Mouse (Mus musculus): ENCODE data around the gene Mtg2.

Gene Mtg2

DNA sequence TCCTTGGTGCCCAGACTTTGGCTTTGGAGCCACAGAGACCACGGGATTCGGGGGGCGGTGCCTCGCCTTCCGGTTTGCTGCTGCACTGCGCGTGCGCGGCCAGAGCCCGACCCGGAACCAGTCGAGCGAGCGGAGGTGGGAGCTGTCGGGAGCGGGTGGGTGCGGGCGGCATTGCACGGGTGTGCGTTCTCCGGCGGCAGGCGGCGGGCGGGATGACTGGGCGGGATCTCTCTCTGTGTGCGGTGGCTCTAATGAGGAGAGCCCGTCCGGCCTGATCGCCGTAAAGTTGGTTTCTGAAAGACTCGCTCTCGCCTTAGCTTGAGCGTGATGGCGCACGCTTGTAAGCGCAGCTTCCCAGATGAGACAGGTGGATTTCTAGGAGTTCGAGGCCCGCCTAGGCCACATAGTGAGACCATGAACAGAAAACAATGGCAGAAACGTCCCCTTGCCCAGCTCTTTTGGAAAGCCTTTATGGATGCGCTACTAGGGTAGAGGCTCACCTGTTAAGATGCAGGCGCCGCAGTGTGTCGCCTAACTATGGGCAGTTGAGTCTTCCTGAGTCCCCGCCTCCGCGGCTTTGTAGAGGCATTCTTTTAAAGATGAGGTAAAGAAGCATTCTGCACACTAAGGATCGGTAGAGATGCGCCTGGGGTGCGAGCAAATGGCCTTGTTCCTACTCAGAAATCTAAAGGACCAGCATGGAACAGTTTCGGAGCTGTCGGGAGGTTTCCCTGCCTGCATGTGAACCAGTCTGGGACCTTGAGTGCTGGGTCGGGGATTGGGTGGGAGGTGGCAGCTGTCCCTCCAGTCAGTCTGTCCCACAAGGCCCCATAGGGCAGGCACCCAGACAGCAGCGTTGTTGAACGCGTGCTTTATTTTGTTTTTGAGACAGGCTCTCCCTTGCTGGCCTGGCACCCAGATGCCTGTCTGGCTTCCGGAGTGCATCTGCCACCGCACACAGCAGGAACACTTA, at the start of gene Mtg2:
TSS of gene Mtg2 (plus strand) at position 108 of the 973 bp plus-strand sequence.
- 1% methylated on average over 58 of the region's 58 CpGs for WGBS

DNA sequence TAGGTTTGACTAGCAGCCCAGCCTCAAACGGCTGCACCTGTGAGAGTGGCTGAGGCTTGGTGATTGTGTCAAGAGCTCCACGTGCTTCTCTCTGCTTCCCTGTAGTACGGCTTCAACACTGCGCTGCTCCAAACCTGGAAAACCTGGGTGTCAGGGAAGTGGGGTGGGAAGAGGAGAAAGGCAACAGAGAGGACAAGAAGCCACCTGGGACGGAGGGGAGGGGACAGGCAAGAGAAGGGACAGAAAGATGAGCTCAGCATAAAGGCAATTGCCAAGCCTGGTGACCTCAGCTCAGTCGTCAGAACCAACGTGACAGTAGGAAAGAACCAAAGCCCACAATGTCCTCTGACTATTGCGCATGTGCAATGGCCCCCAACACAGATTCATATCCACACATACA, 49.5 kb upstream of the Mtg2 start:
- WGBS, result 73% methylated on average over 8 of the region's 8 CpGs

DNA sequence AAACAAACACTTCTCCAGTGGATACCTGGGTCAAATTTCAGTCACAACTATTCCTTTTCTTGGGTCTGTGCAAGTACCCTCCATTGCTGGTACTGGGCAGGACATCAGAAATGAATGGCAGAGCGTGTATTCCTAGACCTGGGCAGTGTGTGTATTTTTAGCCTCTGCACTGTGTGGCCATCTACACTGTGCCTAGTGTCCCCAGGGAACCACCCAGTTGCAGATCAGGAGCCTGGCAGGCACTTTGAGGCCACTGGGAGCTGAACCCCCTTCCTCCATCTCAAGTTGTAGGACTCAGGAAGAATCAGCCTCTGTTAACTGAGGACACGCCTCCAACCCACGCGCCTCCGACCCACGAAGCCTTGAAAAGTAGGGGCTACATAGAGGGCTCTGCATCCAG, 47.6 kb upstream of the Mtg2 start:
- WGBS, result 70% methylated on average over 6 of the region's 6 CpGs

DNA sequence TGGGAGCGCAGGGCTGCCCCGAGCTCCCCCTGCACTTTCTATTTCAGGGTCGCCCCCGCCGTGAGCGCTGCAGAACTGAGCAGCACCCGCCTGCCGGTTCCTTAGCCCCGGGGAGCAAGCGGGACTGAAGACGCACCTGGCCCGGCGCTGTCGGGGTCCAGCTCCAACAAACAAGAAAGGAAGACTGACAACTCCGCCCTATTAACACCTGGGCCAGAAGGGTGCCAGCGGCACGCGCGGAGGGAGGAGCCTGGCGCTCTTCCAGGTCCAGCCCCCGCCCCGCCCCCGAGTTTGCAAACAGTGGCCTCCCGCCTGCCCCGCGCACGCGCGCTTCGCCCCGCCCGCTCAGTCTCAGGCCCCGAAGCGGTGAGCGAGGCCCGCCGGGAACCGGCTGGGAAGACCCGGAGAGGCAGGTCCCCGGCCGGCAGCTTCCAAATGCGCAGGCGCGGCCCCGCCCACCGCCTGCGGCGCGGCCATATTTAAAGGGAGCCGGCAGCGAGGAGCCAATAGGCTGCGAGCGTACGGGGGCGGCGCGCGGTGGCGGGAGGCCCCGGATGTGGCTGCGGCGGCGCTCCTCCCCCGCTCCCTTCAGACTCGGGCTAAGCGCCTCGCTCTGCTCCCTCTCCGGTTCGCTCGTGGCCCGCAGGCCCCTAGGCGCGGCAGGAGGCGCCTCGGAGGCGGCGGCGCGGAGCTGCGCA, 45.8 kb upstream of the Mtg2 start, which contains the start of gene Lsm14b:
TSS of gene Lsm14b (plus strand) at position 587 of the 698 bp plus-strand sequence.
- under 1% methylated on average over 76 of the region's 80 CpGs for WGBS

DNA sequence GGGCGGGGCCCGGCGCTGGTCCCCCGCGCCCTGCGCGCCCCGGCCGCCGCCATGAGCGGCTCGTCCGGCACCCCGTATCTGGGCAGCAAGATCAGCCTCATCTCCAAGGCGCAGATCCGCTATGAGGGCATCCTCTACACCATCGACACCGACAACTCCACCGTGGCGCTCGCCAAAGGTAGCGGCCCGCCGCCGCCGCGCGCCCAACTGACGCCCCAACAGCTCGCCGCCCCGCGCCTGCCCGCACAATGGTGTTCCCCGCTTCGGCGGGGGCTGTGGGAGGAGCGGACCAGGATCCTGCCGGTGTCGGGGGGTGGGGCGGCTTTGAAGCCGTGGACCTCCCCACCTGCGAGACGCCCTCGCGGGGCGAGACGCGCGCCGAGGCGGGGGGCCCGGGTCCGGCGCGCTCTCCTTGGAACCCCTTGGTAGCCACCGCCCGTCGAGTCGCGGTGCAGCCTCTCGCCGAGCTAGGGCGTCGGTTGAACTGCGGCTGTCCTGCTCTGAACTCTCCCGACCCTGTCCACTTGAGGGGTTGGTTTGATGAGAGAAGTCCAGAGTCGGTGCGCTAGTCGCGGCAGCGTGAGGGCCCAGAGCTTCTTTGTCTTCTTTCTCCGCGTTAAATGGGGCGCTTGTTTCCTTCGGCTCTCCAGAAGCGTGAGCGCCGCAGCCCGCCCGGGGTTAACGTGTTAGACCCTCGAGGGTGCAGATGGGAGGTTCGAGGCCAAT, 45.1 kb upstream of the Mtg2 start:
- WGBS, result 1% methylated on average over 84 of the region's 84 CpGs

DNA sequence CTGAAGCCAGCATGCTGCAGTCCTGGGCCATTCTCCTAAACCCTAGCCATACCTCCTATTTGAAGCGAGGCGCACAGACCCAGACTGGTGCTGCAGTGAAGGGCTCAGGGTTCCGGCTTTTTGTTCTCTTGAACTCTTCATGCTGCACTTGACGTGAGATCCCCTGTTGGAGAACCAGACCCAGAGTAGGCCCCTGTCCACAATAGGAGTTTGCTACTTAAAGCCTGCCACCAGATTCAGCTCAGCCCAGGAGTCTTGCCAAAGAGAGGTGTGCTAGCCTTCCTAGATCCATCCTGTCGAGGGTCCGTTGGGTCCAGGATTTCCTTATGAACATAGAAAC, 44.6 kb upstream of the Mtg2 start:
- WGBS, result 15% methylated on average over 6 of the region's 6 CpGs

DNA sequence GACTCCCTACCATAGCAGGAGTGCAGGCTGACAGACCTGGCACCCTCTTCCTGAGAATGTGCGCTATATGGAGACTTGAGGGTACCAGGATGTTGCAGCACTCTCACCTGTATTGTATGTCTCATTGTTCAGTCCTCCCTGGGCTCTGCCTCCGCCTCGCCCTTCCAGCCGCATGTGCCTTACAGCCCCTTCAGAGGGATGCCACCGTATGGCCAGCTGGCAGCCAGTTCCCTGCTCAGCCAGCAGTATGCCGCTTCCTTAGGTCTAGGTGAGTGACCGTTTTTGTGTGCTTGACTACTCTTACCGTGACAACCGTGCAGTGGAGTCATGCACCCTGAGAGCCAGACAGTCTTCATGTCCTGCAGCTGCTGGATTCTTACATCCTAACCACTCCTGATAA, 42.6 kb upstream of the Mtg2 start:
- WGBS, result 45% methylated on average over 9 of the region's 9 CpGs

DNA sequence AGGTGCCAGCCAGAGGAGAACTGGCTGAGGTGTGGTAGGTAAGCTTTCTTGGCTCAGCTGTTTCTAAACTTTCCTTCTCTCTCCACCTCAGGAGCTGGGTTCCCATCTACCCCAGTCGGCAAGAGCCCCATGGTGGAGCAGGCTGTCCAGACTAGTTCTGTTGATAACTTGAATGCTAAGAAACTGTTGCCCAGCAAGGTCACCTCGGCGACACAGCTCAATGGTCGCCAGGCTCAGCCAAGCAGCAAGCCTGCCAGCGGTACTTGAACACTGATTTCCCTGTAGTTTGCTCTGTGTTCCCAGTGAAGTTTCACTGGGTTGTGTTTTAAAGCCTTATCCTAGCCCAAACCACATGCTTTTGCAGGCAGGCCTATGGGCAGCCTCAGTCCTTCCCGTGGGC, 39.1 kb upstream of the Mtg2 start:
- WGBS, result 87% methylated on average over 6 of the region's 6 CpGs

DNA sequence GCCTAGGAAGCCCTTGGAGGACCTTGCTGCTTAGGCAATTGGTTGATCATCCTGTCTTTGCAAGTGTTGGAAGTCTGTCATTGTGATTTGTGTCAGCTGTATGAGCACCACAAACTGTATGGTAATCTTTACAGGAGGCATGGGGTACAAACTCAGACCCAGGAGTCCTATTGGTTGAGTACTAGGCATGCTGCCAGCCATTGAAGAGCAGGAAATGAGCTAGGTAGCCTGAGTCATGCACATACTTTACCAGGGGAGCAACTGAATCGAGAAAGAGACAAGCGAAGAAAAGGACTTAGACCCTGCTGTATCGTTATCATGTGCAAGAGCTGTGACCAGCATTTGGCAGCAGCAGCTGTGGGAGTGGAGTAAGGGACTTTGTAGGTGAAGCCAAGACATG, 37.5 kb upstream of the Mtg2 start:
- WGBS, result 27% methylated on average over 3 of the region's 3 CpGs

DNA sequence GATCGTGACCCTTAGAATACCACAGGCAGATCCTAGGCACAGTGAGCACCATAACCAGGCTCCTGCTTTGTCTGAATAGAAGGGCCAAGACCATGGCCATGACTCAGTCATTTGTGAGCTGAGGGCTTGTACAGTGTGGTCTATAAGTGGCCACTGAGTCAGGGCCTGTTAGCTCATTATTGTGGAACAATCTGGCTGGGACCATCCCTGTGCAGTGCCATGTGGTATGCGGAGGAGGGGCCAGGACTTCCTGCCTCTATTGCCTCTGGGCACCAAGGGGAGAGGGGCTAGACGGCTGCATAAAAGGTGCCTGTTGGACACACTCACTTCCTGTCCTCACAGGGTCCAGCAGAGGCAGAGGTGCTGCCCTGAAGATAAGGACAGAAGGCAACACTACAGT, 36.4 kb upstream of the Mtg2 start:
- WGBS, result 62% methylated on average over 3 of the region's 3 CpGs

DNA sequence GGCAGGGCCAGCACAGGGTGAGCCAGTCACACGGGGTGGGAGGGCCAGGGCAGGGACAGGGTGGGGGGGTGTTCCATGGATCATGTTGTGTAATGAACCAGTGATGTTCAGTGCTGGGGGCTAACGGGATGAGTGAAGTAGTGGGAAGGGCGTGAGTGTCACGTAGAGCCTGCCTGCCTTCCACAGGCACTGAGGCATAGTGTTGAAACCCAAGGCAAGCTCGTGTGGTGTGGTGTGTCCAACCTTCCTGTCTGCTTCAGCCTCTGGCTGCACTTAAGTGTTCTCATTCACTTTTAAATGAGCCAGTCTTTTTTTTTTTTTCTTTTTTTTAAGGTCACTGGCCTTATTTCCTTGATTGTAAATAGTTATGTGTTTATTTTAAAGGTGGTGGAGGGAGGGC, 35.6 kb upstream of the Mtg2 start:
- 54% methylated on average over 5 of the region's 5 CpGs for WGBS

DNA sequence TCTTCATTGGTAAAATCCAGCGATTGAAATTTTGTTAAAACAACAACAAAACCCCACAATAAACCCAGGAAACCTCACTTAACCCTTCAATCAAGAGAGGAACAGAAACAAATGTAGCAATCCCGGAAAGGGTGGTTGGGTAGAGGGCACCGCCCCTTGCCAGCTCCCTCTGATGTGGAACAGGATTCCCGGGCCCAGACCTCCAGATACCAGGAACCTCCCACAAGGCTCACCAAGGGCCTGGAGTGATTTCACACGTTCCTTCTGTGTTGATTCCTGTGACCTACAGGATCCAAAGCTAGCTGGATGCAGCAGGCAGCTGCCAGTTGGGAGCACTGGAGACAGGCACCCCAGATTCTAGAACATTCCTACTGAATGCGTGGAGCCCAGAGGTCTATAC, 30.0 kb upstream of the Mtg2 start:
- 42% methylated on average over 6 of the region's 6 CpGs for WGBS

DNA sequence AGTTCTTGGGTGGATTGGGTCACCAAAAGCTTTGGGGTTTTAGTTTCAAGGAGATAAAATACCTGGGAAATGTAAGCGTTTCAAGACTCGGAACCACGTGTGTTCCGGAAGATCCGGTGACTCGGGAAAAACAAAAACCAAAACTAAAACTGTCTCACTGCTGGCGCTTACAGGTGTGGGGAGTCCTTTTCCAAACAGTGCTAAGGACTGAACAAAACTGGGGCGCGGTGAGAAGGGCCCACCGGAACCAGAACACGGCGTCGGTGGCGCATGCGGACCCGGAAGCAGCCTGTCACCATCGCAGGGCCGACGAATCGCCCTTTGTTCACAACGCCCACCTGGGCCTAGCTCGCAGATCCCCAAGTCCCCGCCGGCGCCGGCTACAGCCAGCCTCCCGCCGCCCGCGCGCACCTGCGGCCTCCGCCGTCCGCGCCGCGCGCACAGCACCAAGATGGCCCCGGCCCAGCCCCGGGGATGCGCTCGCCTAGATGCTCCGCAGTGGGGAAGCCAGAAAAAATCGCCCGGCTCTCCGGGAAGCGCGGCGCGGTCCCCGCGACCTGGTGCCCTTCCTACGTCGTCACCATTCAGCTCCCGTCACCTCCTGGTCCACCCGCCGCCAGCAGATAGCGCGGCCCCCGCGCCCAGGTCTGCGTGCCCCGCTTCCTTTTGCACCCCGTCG, 28.7 kb upstream of the Mtg2 start:
- under 1% methylated on average over 65 of the region's 66 CpGs for WGBS

DNA sequence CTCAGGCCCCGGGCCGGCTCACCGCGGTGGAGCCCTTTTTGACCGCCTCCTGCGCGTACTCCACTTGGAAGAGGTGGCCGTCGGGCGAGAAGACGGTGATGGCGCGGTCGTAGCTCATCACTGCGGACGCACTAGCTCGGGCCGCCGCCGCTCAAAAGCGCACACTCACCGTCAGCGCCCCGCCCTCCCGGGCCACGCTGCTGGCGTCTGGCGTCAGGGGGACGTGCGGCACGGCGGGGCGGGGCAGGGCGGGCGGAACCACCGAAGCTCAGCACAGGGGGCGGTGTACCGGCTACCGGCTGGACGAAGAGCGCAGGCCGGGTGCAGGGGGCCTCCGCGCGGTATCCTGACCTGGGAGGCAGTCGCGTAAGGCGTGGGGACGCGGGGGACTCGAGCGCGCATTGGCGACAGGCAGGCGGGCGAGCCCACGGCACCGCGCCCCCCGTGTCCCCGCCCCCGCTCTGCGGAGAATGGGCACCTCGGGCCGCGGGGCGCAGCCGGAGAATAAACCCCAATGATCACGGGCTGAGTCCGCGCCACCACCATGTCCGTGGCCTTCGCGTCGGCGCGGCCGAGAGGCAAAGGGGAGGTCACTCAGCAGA, 28.0 kb upstream of the Mtg2 start, which contains the start of the genes Psma7 and Ss18l1:
TSS of gene Psma7 (minus strand) at position 178 of the 602 bp plus-strand sequence.
TSS of gene Ss18l1 (plus strand) at position 254 of the 602 bp plus-strand sequence.
- under 1% methylated on average over 76 of the region's 78 CpGs for WGBS

DNA sequence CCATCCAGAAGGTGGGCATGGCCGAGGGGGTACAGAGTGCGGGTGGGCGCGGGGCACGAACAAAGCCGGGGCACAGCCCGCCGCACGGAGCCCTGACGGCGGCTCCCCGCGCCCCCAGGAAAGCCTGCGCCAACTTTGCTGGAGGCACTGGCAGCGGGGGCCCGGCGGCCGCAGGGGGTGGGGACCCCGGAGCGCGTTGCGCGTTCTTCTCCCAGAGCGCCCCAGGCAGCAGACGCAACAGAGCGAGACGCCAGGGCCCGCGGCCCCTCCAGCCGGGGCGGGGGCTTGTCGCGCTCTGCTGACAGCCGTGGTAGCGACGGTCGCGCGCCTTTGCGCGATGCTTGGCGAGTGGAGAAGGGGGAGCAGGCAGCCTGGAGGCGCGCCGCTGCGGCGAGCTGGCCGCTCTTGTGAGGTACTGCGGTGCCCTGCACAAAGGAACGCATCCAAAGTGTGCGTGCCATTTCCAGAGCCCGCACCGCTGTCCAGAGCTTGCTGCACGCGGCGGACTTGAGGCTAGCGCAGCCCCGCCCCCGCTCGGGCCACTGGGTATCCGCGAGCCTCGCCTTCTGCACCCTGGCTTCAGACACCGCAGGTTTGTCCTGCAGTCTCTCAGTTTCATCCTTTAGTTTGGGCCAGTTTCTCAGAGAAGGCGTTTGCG, 27.4 kb upstream of the Mtg2 start:
- WGBS, result under 1% methylated on average over 66 of the region's 66 CpGs

DNA sequence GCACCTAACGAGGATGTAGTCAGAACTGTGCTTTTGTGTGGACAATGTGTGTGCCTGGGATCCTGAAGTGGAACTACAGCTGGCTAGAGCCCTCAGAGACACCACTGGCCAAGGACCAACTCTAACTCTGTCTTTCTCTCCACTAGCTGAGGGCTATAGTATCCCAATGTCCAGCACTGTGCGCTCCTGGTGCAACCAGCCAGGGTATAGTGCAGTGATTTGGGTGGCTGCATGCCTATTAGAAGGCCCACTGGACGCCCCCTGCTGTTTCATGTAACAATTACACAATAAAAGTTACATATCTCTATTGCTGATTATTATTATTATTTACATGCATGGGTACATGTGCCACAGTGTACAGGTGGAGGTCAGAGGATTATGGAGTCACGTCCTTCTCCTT, 25.1 kb upstream of the Mtg2 start:
- WGBS, result 41% methylated on average over 4 of the region's 4 CpGs

DNA sequence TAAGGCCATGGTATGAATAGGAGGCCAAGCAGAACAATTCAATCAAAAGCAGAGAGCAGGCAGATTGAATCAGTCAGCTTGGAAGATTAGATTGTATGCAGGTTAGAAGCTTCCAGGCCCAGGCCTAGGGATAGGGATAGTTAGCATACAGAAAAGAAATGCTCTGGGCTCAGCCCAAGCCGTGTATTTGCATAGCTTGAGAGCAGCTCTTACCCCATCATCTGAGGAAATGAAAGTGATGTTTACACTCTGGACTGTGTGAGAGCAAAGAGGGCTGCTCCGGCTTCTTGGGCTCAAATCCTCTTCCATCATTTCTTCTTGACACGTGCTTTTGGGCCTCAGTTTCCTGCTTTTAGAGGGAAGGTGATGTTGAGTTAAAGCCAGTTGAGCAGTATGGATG, 22.8 kb upstream of the Mtg2 start:
- 72% methylated on average over 3 of the region's 3 CpGs for WGBS

DNA sequence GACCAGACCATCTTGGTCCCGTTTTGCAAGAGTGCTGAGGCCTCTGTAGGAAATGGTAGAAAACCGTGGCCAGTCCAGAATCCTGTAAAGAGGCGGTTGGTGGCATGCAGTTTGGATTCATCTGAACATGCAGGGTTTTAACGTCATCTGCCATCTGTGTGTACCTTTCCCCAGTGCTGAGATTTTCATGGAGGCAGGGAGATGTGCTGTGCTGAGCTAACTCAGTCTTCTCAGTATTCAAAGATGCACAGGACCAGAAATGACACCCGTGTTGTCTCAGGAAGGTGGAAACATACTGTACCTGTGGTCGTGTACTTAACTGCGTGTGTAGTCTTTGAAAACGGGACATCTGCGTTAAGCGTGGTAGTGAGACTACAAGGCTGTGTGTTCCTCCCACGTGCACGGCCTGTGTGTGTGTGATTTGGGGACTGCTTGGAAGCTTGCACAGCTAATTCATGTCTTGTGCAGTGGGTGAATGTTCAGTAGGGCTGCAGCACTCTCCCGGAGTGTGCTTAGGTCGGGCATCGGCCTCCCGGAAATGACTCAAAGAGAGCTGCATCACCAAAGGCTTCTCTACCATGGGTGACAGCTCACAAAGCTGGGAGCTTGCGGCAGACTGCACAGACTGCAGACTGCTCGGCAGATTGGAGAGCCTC, 22.3 kb upstream of the Mtg2 start:
- 60% methylated on average over 18 of the region's 18 CpGs for WGBS

DNA sequence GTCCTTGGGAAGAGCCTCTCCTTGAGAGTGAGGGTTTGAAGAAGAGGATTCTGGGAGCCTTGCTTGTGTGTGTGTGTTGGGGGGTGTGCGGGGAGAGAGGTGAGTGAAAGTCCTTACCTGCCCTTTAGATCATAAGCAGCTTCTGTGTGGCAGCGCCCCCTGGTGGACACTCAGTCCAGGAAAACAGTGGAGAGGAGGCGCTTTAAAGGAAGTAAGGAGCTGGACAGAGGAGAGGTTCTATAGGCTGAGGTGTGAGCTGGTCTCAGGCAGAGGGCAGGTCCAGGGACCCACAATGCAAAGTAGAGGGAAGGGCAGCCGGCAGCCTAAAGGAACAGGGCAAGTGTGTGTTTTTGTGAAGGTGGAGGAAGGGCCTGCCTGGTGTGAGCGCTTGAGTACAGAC, 19.4 kb upstream of the Mtg2 start:
- WGBS, result 27% methylated on average over 5 of the region's 5 CpGs

Data from cerebral cortex, adult 2 months (tissue).